Mouse (Mus musculus): ENCODE data around the gene Vmn1r222. TPM values are rescaled to one million over a fixed set of nuclear protein-coding genes. Genes with fewer than 3 reads are reported as not detected.
"Not testable (repeated sequence)": the region's sequence is repeated elsewhere in the genome, so short reads cannot be mapped to it uniquely, and the experiment has no call there.

The Vmn1r222 gene
- total RNA-seq (2021) = not detected
- long read RNA-seq, experiment 1 = 0 reads
- long read RNA-seq, experiment 2 = 0 reads

- DNase-seq (ENCODE audit: low spot score in 2 of 2) = not testable (repeated sequence)
These were observed at the start of gene Vmn1r222 for GRCm38 (mm10) chr13:23235847-23236246. Vmn1r222 (minus strand) TSS chr13:23235947.

GRCm38 (mm10) chr13:23285191-23285920 is 49.6 kb upstream of the Vmn1r222 start:
- DNase-seq (ENCODE audit: low spot score in 2 of 2) = no peak

DNA sequence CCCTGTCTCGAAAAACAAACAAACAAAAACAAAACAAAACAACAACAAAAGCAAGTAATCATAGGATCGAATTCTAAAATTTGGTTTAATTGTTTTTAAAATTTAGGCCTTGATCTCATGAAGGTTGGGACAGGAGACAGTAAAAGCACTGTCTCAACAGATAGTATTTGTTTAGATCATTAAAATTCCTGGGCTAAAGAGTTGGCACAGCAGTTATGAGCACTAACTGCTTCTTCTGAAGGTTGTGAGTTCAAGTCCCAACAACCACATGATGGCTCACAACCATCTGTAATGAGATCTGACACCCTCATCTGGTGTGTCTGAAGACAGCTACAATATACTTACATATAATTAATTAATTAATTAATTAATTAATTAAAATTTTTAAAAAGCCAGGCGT is 44.2 kb upstream of the Vmn1r222 start:
- DNase-seq (ENCODE audit: low spot score in 2 of 2) = no peak

- DNase-seq (ENCODE audit: low spot score in 2 of 2) = no peak
These were observed 43.8 kb upstream of the Vmn1r222 start for GRCm38 (mm10) chr13:23279576-23279975.

GRCm38 (mm10) chr13:23270321-23271101 is 34.8 kb upstream of the Vmn1r222 start:
- DNase-seq (ENCODE audit: low spot score in 2 of 2) = no peak

GRCm38 (mm10) chr13:23269681-23270080 is 33.9 kb upstream of the Vmn1r222 start:
- DNase-seq (ENCODE audit: low spot score in 2 of 2) = no peak

- not testable (repeated sequence) for DNase-seq (ENCODE audit: low spot score in 2 of 2)
These were observed 33.4 kb upstream of the Vmn1r222 start for GRCm38 (mm10) chr13:23269127-23269526.

DNA sequence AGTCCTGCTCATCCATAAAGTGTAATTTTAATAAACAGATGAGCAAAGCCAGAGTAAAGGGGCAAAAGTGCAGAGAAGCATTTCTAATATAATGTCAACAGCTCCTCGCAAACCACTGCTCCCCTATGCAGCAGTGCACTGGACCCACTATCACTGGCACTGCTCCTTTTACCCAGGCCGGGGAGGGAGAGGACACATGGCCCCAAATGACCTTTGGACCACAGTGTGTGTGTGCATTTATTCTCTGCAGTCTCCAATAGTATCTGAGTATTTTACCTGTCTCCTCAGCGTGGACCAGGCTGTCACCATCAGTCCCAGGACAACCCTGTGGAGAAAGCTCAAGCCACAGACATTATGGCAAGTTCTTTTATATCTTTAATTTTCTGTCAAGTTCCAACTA is 32.9 kb upstream of the Vmn1r222 start:
- DNase-seq (ENCODE audit: low spot score in 2 of 2) = not testable (repeated sequence)

- DNase-seq (ENCODE audit: low spot score in 2 of 2) = no peak
These were observed 22.9 kb upstream of the Vmn1r222 start for GRCm38 (mm10) chr13:23258546-23259048.

GRCm38 (mm10) chr13:23246834-23247233 is 11.1 kb upstream of the Vmn1r222 start, which contains the start of gene Vmn1r223:
Vmn1r223 (plus strand) TSS chr13:23247134.
- not testable (repeated sequence) for DNase-seq (ENCODE audit: low spot score in 2 of 2)

DNA sequence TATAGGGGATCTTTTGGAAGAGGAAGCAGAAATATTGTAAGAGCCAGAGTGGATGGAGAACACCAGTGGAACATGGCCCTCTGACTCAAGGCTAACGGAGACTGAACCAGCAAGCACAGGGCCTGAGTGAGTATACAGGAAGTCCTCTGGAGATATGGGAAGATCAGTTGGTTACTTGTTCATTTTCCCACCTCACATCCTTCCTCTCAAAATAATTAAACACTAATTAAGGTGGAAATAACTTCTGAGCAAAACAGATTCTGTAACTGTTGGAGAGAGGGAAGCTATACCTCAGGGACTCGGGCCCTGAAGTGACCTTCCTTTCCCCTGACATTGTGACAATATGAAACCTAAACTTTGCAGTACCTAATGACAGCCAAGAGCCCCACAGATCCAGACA is 21.9 kb downstream of the Vmn1r222 start, which contains the start of gene Vmn1r221:
Vmn1r221 (plus strand) TSS at position 301 of the 400 bp plus-strand sequence.
- not testable (repeated sequence) for DNase-seq (ENCODE audit: low spot score in 2 of 2)

DNA sequence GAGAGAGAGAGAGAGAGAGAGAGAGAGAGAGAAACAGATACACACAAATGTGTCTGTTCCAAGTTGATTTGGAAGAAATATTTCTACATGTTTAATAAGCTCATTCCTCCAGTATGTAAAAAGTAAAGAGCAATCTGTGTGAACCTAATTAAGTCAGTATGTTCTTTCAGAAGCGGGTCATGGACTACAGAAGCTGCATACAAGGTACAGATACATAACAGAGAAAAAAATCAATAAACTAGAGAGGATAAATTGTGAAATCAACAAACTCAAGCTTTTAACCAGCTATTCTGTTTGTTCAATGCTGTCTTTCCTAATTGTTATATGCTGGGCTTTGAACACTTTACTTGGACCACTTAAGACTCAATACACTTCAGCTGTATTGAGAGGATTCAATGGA is 31.9 kb downstream of the Vmn1r222 start:
- DNase-seq (ENCODE audit: low spot score in 2 of 2) = not testable (repeated sequence)

GRCm38 (mm10) chr13:23187875-23188274 is 47.9 kb downstream of the Vmn1r222 start, which contains the start of gene Vmn1r220:
Vmn1r220 (minus strand) TSS chr13:23187975.
- DNase-seq (ENCODE audit: low spot score in 2 of 2) = no peak

Other genes starting within 250 kb of the Vmn1r222 start
- gene Vmn1r213, start 228.3 kb downstream of the Vmn1r222 start, total RNA-seq (2021) = not detected
- gene Vmn1r214, start 205.5 kb downstream of the Vmn1r222 start, total RNA-seq (2021) = not detected
- not detected for gene Vmn1r215, start 167.9 kb downstream of the Vmn1r222 start, total RNA-seq (2021)
- gene Vmn1r217, start 117.7 kb downstream of the Vmn1r222 start, total RNA-seq (2021) = not detected
- not detected for gene Vmn1r218, start 102.8 kb downstream of the Vmn1r222 start, total RNA-seq (2021)
- gene Vmn1r219, start 76.6 kb downstream of the Vmn1r222 start, total RNA-seq (2021) = not detected
- not detected for gene Vmn1r220, start 48.0 kb downstream of the Vmn1r222 start, total RNA-seq (2021)
- gene Vmn1r221, start 21.8 kb downstream of the Vmn1r222 start, total RNA-seq (2021) = not detected
- not detected for gene Vmn1r223, start 11.2 kb upstream of the Vmn1r222 start, total RNA-seq (2021)
- 10 to 100 TPM; 17.8 to 20.8 TPM for gene Zfp322a, start 133.3 kb upstream of the Vmn1r222 start, total RNA-seq (2021)
- gene Abt1, start 187.9 kb upstream of the Vmn1r222 start, total RNA-seq (2021) = 1 to 10 TPM; 6.2 to 6.6 TPM
- gene Btn1a1, start 230.0 kb upstream of the Vmn1r222 start, total RNA-seq (2021) = not detected